Mouse (Mus musculus): ENCODE measurements around the gene Gm15013. TPM values are rescaled to one million over a fixed set of nuclear protein-coding genes. Genes with fewer than 3 reads are reported as not detected.
"Not testable (repeated sequence)": the region's sequence is repeated elsewhere in the genome, so short reads cannot be mapped to it uniquely, and the experiment has no call there.

Gene Gm15013
- polyA plus RNA-seq (2015; fragmentation: Nextera tagmentation; extraction: Ambion mirVana) = 0.29 and 0.36 TPM in 2 replicates

- ATAC-seq (ENCODE audit: insufficient number of reproducible peaks, low FRiP score, low TSS enrichment, low read depth) = no peak
- Histone ChIP-seq H3K9ac (no peak within 1 kb of the TSS), H3K4me1 (no peaks in the 10 kb centered on the region), H3K4me2 (replicated peaks) (no peak within 1 kb of the TSS), H3K36me3 (no peaks in the 10 kb centered on the region), H3K27ac (replicated peaks) (no peak within 1 kb of the TSS), H3K9me3 (replicated peaks) (no peaks in the 10 kb centered on the region), H3K27me3 (no peaks in the 10 kb centered on the region), H3K4me3 (replicated peaks) (no peak within 1 kb of the TSS)
- 95% methylated on average over 8 of the region's 8 CpGs for WGBS
Observed at GRCm38 (mm10) chrX:139714381-139714780, at the start of gene Gm15013. Gene Gm15013, minus strand, starts transcription at chrX:139714481.

GRCm38 (mm10) chrX:139762546-139762945 lies 48.3 kb upstream of the Gm15013 start:
- Histone ChIP-seq H3K36me3 (no peaks in the 10 kb centered on the region), H3K27me3 (no peaks in the 10 kb centered on the region), H3K27ac (replicated peaks) (no peak overlapping the region), H3K9me3 (replicated peaks) (no peaks in the 10 kb centered on the region), H3K4me1 (no peaks in the 10 kb centered on the region), H3K4me3 (replicated peaks) (no peak overlapping the region), H3K9ac (no peak overlapping the region), H3K4me2 (replicated peaks) (no peak overlapping the region)
- no peak for ATAC-seq (ENCODE audit: insufficient number of reproducible peaks, low FRiP score, low TSS enrichment, low read depth)
- WGBS = 67% methylated on average over 2 of the region's 2 CpGs

- H3K27ac ChIP-seq (replicated peaks); H3K4me2 ChIP-seq (replicated peaks); ATAC-seq (ENCODE audit: insufficient number of reproducible peaks, low FRiP score, low TSS enrichment, low read depth); H3K27me3 ChIP-seq; H3K9ac ChIP-seq; H3K4me1 ChIP-seq; H3K9me3 ChIP-seq (replicated peaks); H3K36me3 ChIP-seq; H3K4me3 ChIP-seq (replicated peaks): not testable (repeated sequence)
- WGBS = 83% methylated on average over 3 of the region's 3 CpGs
Observed at GRCm38 (mm10) chrX:139758634-139759033, 44.4 kb upstream of the Gm15013 start.

GRCm38 (mm10) chrX:139751855-139752254 lies 37.6 kb upstream of the Gm15013 start:
- no peaks in the 10 kb centered on the region for H3K36me3 ChIP-seq
- H3K9ac ChIP-seq = no peak overlapping the region
- ATAC-seq (ENCODE audit: insufficient number of reproducible peaks, low FRiP score, low TSS enrichment, low read depth) = no peak
- no peak overlapping the region for H3K27ac ChIP-seq (replicated peaks)
- no peak overlapping the region for H3K4me2 ChIP-seq (replicated peaks)
- no peaks in the 10 kb centered on the region for H3K9me3 ChIP-seq (replicated peaks)
- H3K4me1 ChIP-seq = no peaks in the 10 kb centered on the region
- H3K4me3 ChIP-seq (replicated peaks) = no peak overlapping the region
- 0% methylated on average over 1 of the region's 1 CpGs for WGBS
- no peaks in the 10 kb centered on the region for H3K27me3 ChIP-seq

GRCm38 (mm10) chrX:139737066-139737465 lies 22.8 kb upstream of the Gm15013 start:
- WGBS = 79% methylated on average over 5 of the region's 5 CpGs
- no peak for ATAC-seq (ENCODE audit: insufficient number of reproducible peaks, low FRiP score, low TSS enrichment, low read depth)
- H3K27me3 ChIP-seq = no peaks in the 10 kb centered on the region
- no peak overlapping the region for H3K4me2 ChIP-seq (replicated peaks)
- no peak overlapping the region for H3K9ac ChIP-seq
- H3K9me3 ChIP-seq (replicated peaks) = no peaks in the 10 kb centered on the region
- H3K4me1 ChIP-seq = no peaks in the 10 kb centered on the region
- H3K4me3 ChIP-seq (replicated peaks) = no peak overlapping the region
- H3K27ac ChIP-seq (replicated peaks) = no peak overlapping the region
- H3K36me3 ChIP-seq = no peaks in the 10 kb centered on the region

GRCm38 (mm10) chrX:139730541-139730940 lies 16.3 kb upstream of the Gm15013 start:
- Histone ChIP-seq H3K27me3 (no peaks in the 10 kb centered on the region), H3K36me3 (no peaks in the 10 kb centered on the region), H3K4me1 (no peaks in the 10 kb centered on the region), H3K9me3 (replicated peaks) (no peaks in the 10 kb centered on the region), H3K4me3 (replicated peaks) (no peak overlapping the region), H3K4me2 (replicated peaks) (no peak overlapping the region), H3K9ac (no peak overlapping the region), H3K27ac (replicated peaks) (no peak overlapping the region)
- 73% methylated on average over 3 of the region's 3 CpGs for WGBS
- ATAC-seq (ENCODE audit: insufficient number of reproducible peaks, low FRiP score, low TSS enrichment, low read depth) = no peak

GRCm38 (mm10) chrX:139722350-139722749 lies 8.1 kb upstream of the Gm15013 start:
- no peak for ATAC-seq (ENCODE audit: insufficient number of reproducible peaks, low FRiP score, low TSS enrichment, low read depth)
- 86% methylated on average over 2 of the region's 2 CpGs for WGBS
- Histone ChIP-seq H3K9me3 (replicated peaks) (no peaks in the 10 kb centered on the region), H3K36me3 (no peaks in the 10 kb centered on the region), H3K4me1 (no peaks in the 10 kb centered on the region), H3K4me3 (replicated peaks) (no peak overlapping the region), H3K27me3 (no peaks in the 10 kb centered on the region), H3K4me2 (replicated peaks) (no peak overlapping the region), H3K9ac (no peak overlapping the region), H3K27ac (replicated peaks) (no peak overlapping the region)

- Histone ChIP-seq H3K9ac (peak within 1 kb of the TSS; percentile 39), H3K27me3 (peaks cover 6% of the 10 kb centered on the region; the same call in 1 of the 2 replicates), H3K4me2 (replicated peaks) (peak within 1 kb of the TSS; percentile 47), H3K4me3 (replicated peaks) (peak within 1 kb of the TSS; percentile 55), H3K4me1 (no peaks in the 10 kb centered on the region), H3K9me3 (replicated peaks) (no peaks in the 10 kb centered on the region), H3K36me3 (no peaks in the 10 kb centered on the region), H3K27ac (replicated peaks) (peak within 1 kb of the TSS; percentile 58; the same call in 1 of the 2 replicates)
- 12% methylated on average over 43 of the region's 43 CpGs for whole genome bisulfite sequencing
- ATAC-seq (ENCODE audit: insufficient number of reproducible peaks, low FRiP score, low TSS enrichment, low read depth) = peak; percentile 98
Observed at GRCm38 (mm10) chrX:139684775-139685695, 29.2 kb downstream of the Gm15013 start, which contains the start of gene Tbc1d8b. Gene Tbc1d8b, plus strand, starts transcription at chrX:139684996.

GRCm38 (mm10) chrX:139684410-139684774 lies 29.9 kb downstream of the Gm15013 start:
- no peaks in the 10 kb centered on the region for H3K4me1 ChIP-seq
- H3K27me3 ChIP-seq = peaks cover 6% of the 10 kb centered on the region; the same call in 1 of the 2 replicates
- ATAC-seq (ENCODE audit: insufficient number of reproducible peaks, low FRiP score, low TSS enrichment, low read depth) = peak; percentile 39; the same call in 1 of the 2 replicates
- H3K4me3 ChIP-seq (replicated peaks) = peak overlapping the region; percentile 55
- no peaks in the 10 kb centered on the region for H3K9me3 ChIP-seq (replicated peaks)
- no peaks in the 10 kb centered on the region for H3K36me3 ChIP-seq
- H3K4me2 ChIP-seq (replicated peaks) = peak overlapping the region; percentile 47
- WGBS = 19% methylated on average over 8 of the region's 8 CpGs
- H3K27ac ChIP-seq (replicated peaks) = peak overlapping the region; percentile 58; the same call in 1 of the 2 replicates
- H3K9ac ChIP-seq = no peak overlapping the region

- ATAC-seq (ENCODE audit: insufficient number of reproducible peaks, low FRiP score, low TSS enrichment, low read depth) = no peak
- WGBS = 60% methylated on average over 2 of the region's 2 CpGs
- H3K27ac ChIP-seq (replicated peaks) = no peak overlapping the region
- no peak overlapping the region for H3K4me2 ChIP-seq (replicated peaks)
- H3K36me3 ChIP-seq = no peaks in the 10 kb centered on the region
- no peak overlapping the region for H3K9ac ChIP-seq
- H3K27me3 ChIP-seq = no peaks in the 10 kb centered on the region
- no peaks in the 10 kb centered on the region for H3K9me3 ChIP-seq (replicated peaks)
- H3K4me1 ChIP-seq = no peaks in the 10 kb centered on the region
- H3K4me3 ChIP-seq (replicated peaks) = no peak overlapping the region
Observed at GRCm38 (mm10) chrX:139665829-139666228, 48.5 kb downstream of the Gm15013 start.

Measured in embryonic facial prominence, embryonic 15.5 days (tissue).